Mouse (Mus musculus) C2C12 (cell line): ENCODE measurements at regions not wholly inside any gene's neighbourhood (a gene's known extent, or its start where the extent isn't known, plus 50 kb on each side); places are given as distances from the start of the nearest gene placed in this dataset.

Source experiments
- CTCF ChIP-seq: IDR thresholded peaks from one replicate; pipeline ENCODE4 v1.5.1; 2011; ENCODE audit not compliant: control insufficient read depth, insufficient read depth, insufficient read length
- MYOD1 ChIP-seq: IDR thresholded peaks from one replicate; pipeline ENCODE4 v1.6.1; 2011; ENCODE audit warnings: low read depth; ENCODE audit not compliant: control insufficient read depth, insufficient read length
- USF1 ChIP-seq: IDR thresholded peaks from one replicate; pipeline ENCODE4 v1.6.1; 2011; ENCODE audit warnings: low read depth, mild to moderate bottlenecking, control low read depth, moderate library complexity

DNA sequence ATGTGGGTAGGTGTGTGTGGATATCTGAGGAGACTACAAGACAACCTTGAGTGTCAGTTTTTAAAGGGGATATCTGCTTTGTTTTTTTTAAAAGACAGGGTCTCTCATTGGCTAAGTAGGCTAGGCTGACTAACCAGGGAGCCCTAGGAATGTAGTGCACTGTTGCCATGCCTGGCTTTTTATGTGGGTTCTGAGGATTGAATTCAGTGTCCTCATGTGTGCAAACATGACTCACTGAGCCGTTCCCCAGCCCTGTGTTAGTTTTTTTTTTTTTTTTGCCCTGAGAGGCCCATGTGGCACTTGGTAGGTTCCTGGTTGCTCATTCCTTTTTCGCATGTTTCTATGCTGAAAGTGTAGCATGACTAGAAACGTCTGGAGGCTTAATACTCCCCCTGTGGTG is 72.6 kb downstream of the Asb1 start:
- no peak for TF ChIP-seq USF1
- no peak for TF ChIP-seq CTCF
- TF ChIP-seq MYOD1 = no peak
